Mouse (Mus musculus) cerebellum, adult 18-20 months (tissue): ENCODE data around the gene Lck.
A peak's percentile ranks its signal among the peaks of the same experiment; 100 is the strongest.
"Not testable (repeated sequence)": the region's sequence is repeated elsewhere in the genome, so short reads cannot be mapped to it uniquely, and the experiment has no call there.

ENCODE experiments used
- DNase-seq, 2 experiments: peaks; one replicate each; pipeline ENCODE4 v3.0.0; 2021

Lck gene

DNA sequence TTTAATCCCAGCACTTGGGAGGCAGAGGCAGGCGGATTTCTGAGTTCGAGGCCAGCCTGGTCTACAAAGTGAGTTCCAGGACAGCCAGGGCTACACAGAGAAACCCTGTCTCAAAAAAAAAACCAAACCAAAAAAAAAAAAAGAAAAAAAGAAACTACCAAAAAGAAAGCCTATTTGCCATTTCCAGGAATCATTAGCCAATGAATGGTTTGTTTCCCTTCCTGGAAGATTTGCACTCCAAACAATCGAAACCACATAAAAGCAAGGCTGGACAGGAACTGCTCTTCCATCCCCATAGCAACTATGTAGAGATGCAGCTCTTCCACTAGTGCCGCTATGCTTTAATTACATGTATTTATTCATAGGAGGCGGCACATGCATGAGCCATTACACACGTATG lies 18.9 kb downstream of the Lck start:
- DNase-seq: not testable (repeated sequence)

DNA sequence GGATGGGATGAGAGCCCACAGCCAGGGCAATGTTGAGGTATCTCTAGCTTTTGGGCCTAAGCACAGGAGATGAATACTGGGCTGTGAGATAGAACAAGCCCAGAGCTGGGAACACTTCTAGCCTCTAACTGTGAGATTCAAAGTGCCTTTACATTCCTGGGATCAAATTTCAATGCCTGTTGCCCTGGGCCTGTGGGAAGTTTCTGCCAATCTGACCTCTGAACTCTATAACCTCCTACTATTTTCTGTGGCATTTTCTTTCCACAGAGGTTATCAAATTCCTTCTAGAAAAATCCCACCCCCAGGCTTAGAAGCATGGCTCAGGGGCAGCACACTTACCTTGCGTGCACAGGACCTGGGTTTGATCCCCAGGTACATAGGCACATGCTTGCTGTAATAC lies 23.1 kb downstream of the Lck start:
- no peak for DNase-seq

GRCm38 (mm10) chr4:129549306-129549705 lies 24.1 kb downstream of the Lck start:
- no peak for DNase-seq

DNA sequence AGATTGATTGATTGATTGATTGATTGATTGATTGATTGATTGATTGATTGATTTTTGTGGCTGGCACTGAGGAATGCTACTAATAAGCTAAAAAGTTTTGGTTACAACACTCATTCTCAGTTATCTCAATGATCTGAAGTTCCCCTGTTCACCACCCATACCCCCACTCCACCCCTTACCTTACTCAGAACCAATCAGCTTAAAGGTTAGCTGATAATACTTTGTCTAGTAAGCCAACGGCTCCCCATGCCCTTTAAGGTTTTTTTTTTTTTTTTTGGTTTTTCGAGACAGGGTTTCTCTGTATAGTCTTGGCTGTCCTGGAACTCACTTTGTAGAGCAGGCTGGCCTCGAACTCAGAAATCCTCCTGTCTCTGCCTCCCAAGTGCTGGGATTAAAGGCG lies 25.8 kb downstream of the Lck start:
- not testable (repeated sequence) for DNase-seq

DNA sequence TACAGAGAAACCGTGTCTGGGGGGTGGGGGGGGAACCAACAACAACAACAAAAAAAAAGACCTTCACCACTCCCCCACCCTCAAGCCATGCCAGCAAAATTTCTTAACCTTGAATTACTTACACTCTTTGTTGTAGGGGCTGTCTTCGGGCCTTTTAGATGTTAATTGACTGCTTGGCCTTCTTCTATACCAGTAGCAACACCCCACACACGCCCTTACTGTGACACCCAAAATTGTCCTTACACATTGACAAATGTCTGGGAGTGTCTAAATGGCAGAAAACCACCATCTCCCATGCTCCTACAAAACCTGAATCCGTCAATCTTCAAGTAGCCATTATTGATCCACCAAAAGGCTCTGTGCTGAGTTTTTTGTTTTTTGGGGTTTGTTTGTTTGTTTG lies 29.3 kb downstream of the Lck start:
- no peak for DNase-seq

DNA sequence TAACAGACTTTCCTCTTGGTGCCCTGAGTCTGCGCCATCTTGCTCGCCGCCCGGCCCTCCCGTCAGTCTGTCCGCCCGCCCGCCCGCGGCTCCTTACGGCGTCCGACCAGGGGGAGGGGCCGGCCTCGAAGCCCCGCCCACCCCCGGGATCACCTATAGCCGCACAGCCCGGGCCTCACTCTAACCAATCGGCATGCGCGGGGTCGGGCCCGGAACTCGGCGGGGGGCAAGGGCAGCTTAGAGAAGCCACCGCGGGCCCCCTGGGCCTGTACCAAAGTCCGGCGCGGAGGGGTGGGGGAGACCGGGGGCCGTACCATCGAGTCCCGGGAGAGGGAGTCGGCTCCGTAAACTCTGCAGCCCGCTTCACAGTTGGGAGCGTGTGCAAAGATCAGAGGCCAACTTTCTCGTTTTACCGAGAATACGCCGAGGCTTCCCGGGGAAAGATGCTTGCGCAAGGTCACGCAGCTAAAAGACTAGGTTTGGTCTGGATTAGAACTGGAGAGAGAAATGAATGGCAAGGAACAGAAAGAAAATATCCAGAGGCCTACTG lies 30.8 kb downstream of the Lck start, which contains the start of gene Hdac1:
Hdac1 (minus strand) TSS at position 122 of the 550 bp plus-strand sequence.
- DNase-seq: peak; percentile 97 to 98

- peak; percentile 28 to 32 for DNase-seq
These were observed 31.4 kb downstream of the Lck start for GRCm38 (mm10) chr4:129541868-129542591.

GRCm38 (mm10) chr4:129540012-129540411 lies 33.4 kb downstream of the Lck start:
- peak; percentile 12 to 21 for DNase-seq

- not testable (repeated sequence) for DNase-seq
These were observed 44.5 kb downstream of the Lck start for GRCm38 (mm10) chr4:129528901-129529300.

DNA sequence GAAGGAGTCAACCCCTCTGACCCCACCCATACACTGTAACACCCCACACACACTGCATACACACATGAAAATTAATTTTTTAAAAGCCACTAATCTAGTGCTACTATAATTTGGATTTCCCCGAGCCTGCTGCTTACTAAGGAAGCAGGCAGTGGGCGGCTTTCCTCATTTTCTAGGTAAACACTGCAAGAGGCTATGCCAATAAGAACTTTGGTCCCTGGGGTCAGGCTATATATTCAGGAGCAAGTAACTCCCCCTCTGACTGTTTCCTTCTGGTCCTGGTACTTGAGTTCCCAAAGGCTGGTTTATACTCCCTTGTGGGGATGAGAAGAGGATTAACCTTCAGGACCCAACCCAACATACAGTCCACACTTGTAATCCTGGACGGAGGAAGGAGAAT lies 47.6 kb downstream of the Lck start:
- no peak for DNase-seq

GRCm38 (mm10) chr4:129525338-129525737 lies 48.1 kb downstream of the Lck start:
- DNase-seq: no peak

DNA sequence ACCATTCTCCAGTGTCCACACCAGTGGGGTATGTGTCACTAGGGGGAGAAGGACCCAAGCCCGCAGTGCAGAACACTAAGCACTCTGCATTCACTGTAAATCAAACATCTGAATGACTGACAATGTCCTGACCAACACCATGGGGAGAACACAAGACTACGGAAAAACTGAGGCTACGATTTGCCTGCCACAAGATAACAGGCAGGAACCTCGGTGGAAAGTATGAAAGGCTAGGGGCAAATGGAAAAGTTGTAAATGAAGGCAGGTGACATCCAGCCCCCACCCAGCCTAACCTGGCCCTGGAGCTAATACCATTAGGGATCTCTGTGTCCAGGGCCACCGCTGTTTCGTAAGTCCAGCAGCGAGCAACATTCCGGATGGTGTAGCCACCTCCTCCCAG lies 54.9 kb downstream of the Lck start:
- DNase-seq: no peak

DNA sequence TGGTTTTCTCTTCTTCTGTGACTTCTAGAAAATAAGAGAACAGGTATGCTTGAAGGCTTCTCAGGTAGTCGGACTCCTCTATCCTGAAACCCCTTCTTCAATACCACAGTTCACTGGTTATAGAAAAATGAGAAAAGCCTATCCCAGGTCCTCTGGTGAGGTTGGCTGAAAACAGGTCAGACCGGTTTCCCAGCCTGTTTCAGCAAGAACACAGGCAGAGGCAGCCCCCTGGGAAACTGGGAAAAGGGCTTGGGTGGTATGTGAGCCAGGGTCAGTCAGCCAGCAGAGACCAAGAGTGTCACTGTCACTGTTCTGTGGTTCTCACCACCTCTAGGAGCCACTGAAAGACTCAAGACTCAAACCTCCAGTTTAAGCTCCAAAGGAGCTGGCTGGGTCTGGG lies 56.5 kb downstream of the Lck start:
- DNase-seq: no peak

- peak in 1 of 2 experiments; percentile 18 for DNase-seq
These were observed 59.0 kb downstream of the Lck start for GRCm38 (mm10) chr4:129514300-129514898.

GRCm38 (mm10) chr4:129513891-129514290 lies 59.5 kb downstream of the Lck start:
- DNase-seq: no peak

DNA sequence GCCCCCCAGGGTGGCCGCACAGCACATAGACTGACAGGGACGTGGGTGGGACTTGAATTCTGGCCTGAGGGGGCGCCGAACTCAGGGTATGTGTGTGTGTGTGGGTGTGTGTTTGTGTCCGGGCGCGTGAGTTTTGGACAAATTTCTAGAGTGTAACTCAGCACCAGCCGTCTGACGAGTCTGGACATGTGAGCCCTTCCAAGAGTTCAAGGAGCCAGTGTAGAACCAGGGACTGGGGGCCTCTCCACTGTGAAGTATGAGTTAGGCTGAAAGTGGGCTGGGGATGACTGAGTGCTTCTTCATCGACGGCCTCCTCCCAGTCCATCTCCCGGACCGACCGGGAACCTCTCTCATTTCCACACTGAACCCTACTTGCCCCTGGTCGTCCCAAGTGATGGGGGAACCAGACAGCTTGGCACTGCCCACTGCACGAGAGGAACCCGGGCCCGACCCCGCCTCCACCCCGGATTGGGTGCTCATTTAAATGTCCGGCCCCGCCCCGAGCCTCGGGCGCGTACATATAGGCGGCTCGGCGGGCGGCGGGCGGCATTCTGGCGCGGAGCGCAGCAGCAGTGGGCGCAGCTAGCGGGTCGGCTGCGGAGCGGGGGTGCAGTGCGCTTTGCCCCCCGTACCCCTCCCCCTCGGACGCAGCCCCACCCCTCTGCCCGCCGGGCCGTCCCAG lies 60.2 kb downstream of the Lck start, which contains the start of gene Marcksl1:
Marcksl1 (plus strand) TSS at position 496 of the 682 bp plus-strand sequence.
- peak in 1 of 2 experiments; percentile 25 for DNase-seq

- DNase-seq: no peak
These were observed 61.9 kb downstream of the Lck start for GRCm38 (mm10) chr4:129511413-129512096.

DNA sequence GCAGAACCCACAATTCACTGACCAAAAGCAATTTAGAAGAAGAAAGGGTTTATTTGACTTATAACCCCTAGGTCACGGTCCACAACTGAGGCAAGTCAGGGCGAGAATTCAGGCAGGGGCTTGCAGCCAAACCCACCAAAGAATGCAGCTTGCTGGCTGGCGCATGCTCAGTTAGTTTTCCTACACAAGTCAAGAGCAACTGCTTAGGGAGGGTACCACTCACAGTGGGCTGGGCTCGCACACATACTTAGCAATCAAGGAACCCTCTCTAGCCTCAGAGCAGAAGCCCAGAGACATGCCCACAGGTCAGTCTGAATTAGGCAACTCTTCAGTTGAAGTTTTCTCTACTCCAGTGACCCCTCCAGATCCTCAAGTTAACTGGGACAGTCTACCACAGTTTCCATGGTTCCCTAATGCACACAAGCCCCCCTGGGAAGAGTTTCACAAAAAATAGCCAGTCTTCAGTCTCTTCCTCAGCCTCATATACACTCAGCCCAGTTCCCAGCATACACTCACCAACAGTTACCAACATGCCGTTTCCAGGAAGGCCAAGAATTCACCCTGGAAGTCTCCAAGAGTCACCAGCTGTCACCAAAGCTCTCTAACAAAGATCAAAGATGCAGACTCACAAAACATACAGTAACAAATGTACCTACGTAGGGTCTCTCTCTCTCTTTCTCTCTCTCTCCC lies 62.6 kb downstream of the Lck start:
- DNase-seq: no peak

DNA sequence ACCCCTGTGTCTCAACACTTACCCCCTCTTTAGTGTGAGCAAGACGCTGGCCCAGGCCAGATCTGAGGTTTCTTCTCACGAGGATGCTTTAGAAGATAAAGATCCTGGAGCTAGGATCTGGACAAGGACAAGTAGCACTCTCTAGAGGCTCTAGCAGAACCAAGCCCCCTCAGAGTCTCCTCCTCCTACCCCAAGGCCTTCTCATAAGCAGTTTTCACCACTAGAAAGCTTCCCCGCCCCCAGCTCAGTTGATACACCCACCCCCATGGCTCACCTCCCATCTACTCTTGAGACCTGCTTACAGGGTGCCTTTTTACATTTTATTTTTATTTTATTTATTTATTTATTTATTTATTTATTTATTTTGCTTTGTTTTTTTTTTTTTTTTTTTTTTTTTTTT lies 63.8 kb downstream of the Lck start:
- no peak for DNase-seq

GRCm38 (mm10) chr4:129508834-129509600 lies 64.4 kb downstream of the Lck start:
- DNase-seq: no peak

DNA sequence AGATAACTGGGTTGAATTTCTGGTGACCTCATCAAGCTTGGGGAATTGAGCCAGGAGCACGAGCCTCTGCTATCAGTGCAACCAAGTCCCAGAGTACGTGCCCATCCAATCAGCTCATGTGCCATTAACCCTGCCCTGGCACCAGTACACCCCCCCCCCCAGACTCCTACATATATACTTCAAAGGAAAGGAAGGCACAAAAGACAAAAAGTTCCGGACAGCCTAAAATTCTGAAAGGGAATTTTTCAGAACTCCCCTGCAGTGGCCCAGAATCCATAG lies 65.3 kb downstream of the Lck start:
- no peak for DNase-seq
